Mouse (Mus musculus): ENCODE data around the gene Pex11a.

Gene Pex11a

GRCm38 (mm10) chr7:79738913-79739312, 4.0 kb downstream of the Pex11a start:
- no peak for DNase-seq (ENCODE audit: low spot score in 2 of 2)

DNA sequence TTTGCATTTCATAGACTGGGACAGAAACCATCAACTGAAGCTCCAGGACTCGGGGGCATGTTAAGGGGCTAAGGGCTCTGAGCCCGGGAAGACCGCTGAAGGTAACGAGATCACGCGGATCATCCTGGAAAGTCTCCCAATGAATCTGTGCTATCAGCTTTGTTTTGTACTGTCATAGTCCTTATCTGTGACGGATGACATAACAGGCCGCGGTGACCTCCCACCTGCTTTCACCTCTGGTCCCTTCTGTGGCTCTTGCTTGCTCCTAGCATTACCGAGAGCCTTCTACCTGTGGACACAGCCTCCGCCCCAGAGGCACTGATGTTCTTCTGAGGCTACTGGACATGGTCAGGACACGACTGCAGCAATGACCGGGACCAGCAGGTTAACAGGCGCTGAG, 6.4 kb downstream of the Pex11a start:
- no peak for DNase-seq (ENCODE audit: low spot score in 2 of 2)

- DNase-seq (ENCODE audit: low spot score in 2 of 2): no peak
Observed at GRCm38 (mm10) chr7:79734563-79734962, 8.4 kb downstream of the Pex11a start.

- DNase-seq (ENCODE audit: low spot score in 2 of 2): no peak
Observed at GRCm38 (mm10) chr7:79732622-79733021, 10.3 kb downstream of the Pex11a start, which contains the start of gene Plin1. Gene Plin1 (minus strand): TSS chr7:79732903.

DNA sequence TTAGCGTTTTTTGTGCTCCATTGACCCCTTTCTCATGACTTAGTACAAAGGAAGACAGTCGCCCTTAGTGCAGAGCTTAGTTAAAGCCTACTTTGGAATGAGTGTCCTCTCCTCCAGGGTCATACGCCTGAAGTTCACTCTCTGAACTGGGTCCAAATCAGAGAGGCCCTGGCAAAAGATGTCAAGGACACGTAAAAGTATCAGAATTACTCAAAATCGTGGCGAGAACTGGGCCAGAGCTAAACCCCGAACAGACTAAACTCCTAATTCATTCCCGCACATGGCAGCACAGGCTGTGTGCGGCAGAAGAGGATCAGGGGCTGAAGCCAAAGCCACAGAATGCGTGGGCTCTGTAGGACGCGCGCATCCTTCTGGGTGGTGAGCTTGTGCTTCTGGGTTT, 11.5 kb downstream of the Pex11a start:
- DNase-seq (ENCODE audit: low spot score in 2 of 2): no peak

DNA sequence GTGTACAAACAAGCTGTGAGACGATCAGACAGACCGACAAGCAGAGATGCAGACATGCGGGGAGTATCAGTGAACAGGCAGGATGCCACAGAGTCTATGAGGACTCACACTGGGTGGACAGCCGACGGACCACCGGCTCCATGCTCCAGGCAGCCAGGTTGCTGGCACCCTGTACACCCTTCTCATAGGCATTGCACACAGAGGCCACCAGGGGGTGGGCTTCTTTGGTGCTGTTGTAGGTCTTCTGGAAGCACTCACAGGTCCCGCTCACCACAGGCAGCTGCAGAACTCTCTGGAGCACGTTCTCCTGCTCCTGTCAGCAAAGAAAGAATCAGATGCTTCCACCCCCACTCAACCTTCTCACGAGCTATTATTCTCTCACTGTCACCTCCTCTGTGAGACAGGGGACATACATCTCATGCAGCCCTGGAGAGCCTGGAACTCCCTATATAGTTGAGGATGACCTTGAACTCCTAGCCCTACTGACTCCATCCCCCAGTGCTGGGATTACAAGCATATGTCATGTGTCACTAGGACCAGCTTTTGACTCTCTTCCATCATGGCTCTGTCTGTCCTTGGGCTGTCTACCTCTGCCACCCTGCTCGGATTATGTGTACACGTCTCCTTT, 13.1 kb downstream of the Pex11a start:
- no peak for DNase-seq (ENCODE audit: low spot score in 2 of 2)

- peak; percentile 34 to 73 for DNase-seq (ENCODE audit: low spot score in 2 of 2)
Observed at GRCm38 (mm10) chr7:79729169-79729568, 13.8 kb downstream of the Pex11a start.

DNA sequence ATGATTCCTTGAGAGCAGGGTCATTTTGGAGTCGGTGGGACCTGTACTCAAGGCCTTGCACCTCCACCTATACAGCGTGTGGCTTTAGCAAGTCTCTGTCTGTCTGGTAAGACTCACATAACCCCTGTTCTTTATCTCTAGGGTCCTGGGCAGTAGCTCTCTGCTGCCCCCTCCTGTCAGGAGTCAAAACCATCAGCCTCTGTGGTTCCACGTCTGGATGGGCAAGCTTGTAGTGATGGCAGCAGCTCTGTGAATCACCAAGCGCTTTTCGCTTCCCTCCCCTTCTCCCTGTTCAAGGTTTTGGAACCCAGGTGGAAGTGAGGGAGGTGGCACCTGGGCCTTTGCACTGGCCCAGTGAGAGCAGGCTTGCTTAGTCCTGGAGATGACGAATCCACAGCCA, 14.7 kb downstream of the Pex11a start:
- DNase-seq (ENCODE audit: low spot score in 2 of 2): peak in 1 of 2 experiments; percentile 59

- DNase-seq (ENCODE audit: low spot score in 2 of 2): peak in 1 of 2 experiments; percentile 49
Observed at GRCm38 (mm10) chr7:79727091-79727490, 15.8 kb downstream of the Pex11a start.

DNA sequence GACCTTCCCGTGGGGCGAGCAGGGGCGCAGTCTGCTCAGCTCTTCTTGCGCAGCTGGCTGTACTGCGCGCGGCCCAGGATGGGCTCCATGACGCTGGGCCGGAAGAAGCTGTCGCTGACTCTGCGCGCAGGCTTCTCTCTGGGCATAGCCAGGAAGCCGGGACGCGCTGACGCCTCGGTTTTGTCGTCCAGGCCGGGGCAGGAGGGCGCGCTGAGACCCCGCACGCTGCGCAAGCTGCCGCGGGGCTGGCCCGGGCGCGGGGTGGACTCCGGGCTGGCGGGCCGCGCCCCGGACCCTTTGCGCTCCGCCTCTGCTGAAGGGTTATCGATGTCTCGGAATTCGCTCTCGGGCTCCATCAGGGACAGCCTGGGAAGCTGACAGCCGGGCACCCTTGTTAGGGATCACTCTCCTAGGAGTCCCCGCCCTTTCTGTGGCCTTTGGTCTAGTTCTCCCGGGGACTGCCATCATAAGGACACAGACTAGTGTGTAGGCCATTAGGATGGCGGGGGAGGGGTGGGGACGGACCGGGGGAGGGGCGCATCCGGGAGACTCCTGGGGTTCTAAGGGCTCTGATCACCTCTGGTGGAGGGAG, 21.4 kb downstream of the Pex11a start:
- peak in 1 of 2 experiments; percentile 31 for DNase-seq (ENCODE audit: low spot score in 2 of 2)

DNA sequence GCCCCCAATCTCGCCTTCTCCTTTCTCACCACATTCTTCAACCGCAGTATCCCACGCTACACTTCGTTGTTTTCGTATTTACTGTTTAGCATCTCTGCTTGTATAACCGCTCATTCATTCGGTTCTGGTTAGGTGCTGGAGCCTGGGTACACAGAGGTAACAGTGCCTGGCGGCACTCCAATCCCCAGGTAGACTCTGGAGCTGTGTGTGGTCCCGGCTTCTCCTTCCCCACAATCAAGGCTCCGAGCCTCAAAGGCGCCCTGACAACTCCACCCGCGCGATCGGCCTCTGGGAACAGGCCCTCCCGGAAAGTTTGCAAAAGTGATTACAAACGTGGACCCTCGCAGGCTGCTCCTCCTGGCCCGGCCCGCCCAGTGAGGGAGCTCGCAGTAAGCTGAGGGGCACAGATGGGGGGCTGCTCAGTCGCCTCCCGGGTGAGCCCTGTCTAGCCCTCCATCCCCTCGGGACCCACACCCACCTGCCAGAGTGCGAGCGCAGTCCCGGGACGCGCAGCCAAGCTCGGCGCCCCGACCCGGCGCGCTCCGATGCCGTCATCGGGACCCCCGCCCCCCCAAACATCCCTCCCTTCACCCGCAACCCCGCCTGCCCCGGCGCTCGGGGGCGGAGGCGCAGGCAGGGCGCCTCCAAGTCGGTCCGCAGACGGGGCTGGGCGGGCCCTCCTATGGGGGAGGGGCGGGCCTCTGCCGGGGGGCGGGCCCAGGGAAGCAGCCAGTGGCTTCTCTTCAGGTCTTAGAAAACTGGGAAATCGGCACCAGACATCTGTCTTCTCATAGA, 27.5 kb downstream of the Pex11a start, which contains the start of gene Kif7:
Gene Kif7, minus strand, starts transcription at position 534 of the 795 bp plus-strand sequence.
- DNase-seq (ENCODE audit: low spot score in 2 of 2): peak; percentile 50 to 77

DNA sequence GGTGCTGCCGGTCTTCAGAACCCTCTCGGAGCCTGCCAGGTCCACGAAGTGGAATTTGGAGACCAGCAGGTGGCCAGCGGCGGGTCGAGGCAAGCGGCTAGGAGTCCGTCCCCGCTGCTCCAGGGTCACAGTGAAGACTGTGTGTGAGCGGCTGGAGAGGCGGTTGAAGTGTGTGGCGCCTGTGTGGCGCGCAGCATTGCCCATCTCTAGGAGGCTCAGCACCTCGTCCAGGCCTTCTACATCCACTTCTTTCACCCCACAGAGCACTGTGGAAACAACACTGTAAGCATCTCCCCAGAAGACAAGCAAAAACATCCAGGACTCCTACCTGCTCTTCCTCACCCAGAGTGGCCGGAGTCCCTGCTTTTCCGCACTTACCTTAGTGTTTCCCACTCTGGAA, 32.1 kb downstream of the Pex11a start:
- no peak for DNase-seq (ENCODE audit: low spot score in 2 of 2)

DNA sequence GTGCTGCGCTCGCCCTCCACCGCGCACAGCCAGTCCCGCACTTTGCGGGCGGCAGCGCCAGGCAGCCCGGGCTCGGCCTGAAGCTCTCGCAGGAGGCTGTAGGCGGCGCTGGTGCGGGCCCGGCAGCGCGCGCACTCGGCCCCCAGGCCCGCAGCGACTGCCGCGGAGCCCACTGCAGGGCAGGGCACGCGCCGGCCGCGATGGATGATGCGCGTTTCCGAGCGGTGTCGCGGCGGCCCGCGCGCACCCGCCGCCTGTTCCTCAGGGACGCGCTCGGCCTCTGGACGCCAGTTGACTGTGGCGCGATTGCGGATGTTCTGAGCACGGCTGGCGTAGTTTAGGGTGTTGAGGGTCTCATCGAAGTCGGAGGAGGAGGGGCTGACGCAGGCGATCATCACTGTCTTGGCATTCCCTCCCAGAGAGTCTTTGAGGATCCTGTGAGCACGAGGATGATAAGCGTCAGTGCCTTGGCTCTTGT, 32.8 kb downstream of the Pex11a start:
- peak; percentile 46 to 69 for DNase-seq (ENCODE audit: low spot score in 2 of 2)

GRCm38 (mm10) chr7:79705210-79705609, 37.7 kb downstream of the Pex11a start:
- DNase-seq (ENCODE audit: low spot score in 2 of 2): no peak

GRCm38 (mm10) chr7:79702755-79703154, 40.2 kb downstream of the Pex11a start:
- no peak for DNase-seq (ENCODE audit: low spot score in 2 of 2)

DNA sequence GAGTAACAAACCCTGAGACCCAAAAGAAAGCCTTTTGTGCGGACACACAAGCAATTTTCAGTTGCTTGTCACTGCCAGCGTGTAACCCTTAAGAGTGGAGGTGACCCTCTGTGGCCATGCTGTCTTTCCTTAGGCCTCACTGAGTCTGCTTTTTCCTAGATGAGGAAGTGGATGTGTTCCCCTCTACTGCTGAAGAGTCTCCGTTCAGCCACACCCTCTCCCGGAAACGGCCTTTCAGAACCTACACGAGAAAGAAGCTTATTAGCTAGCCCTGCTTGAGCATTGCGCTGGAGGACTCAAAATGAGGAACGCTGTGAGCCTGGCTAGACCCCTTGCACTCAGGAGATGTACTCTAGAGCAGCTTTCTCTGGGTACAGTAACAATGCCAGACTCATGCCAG, 46.4 kb downstream of the Pex11a start:
- DNase-seq (ENCODE audit: low spot score in 2 of 2): no peak
